Mouse (Mus musculus) heart, adult 8-10 months (tissue): ENCODE data around the gene Hs3st6. TPM values are rescaled to one million over a fixed set of nuclear protein-coding genes. Genes with fewer than 3 reads are reported as not detected.

Source experiments
- DNase-seq: peaks from one replicate; pipeline ENCODE4 v3.0.0; 2022; ENCODE audit warnings: low spot score
- total RNA-seq, 4 experiments: library from RNA; stranded (reverse); gene quantifications; 2 replicates each; pipeline ENCODE4 v1.2.4; 2022

The Hs3st6 gene
- total RNA-seq, 4 experiments from 2014 or later, result not detected

- DNase-seq, result no peak
Observed at GRCm38 (mm10) chr17:24728184-24728583, 24.6 kb upstream of the Hs3st6 start.

- DNase-seq, result no peak
Observed at GRCm38 (mm10) chr17:24729067-24729466, 23.7 kb upstream of the Hs3st6 start.

GRCm38 (mm10) chr17:24730787-24731186, 22.0 kb upstream of the Hs3st6 start:
- no peak for DNase-seq

- DNase-seq, result peak; percentile 63
Observed at GRCm38 (mm10) chr17:24732233-24732935, 20.4 kb upstream of the Hs3st6 start.

DNA sequence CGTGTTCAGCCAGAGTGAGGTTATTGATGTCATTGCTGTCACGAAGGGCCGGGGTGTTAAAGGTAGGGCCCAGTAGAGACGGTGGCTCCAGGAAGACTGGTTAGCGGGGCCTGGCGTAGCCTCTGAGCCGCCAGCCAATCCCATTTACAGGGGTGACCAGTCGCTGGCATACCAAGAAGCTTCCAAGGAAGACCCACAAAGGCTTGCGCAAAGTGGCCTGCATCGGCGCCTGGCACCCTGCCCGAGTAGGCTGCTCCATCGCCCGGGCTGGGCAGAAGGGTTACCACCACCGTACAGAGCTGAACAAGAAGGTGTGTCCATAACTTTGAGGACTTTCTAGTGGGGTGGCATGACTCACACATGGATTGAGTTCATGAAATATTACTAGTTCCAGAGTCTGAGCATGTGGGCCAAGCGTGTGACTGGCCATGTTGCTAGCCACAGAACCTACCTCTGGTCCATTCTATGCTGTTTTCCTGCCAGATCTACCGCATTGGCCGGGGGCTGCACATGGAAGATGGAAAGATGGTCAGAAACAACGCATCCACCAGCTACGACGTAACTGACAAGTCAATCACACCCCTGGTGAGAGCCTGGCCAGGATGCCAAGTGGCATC, 19.2 kb upstream of the Hs3st6 start:
- no peak for DNase-seq

DNA sequence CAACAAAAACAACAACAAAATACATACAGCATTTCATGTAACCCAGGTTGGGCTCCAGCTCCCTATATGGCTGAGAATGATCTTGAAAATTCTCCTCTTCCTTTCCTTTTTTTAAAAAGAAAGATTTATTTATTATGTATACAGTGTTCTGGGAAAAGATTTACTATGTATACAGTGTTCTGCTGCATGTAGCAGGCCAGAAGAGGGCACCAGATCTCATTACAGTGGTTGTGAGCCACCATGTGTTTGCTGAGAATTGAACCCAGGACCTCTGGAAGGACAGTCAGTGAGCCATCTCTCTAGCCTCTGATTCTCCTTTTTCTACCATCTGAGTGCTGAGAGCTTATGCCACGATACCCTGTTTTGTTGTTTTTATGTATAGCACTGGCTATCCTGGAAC, 18.3 kb upstream of the Hs3st6 start:
- no peak for DNase-seq

DNA sequence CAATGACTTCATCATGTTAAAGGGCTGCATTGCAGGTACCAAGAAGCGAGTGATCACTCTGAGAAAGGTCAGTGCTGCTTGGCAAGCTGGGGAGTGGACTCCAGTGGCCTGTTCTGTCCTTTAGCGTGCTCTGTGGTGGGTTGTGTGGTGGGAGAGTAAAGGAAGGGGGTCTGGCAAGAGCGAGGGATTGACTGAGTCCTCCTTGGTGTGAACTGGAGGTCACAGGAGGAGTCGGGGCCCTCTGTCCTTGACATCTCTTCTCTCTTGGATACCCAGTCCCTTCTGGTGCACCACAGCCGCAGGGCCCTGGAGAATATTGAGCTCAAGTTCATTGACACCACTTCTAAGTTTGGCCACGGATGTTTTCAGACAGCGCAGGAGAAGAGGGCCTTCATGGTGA, 17.3 kb upstream of the Hs3st6 start:
- no peak for DNase-seq

GRCm38 (mm10) chr17:24736330-24737051, 16.3 kb upstream of the Hs3st6 start, which contains the start of gene Msrb1:
Gene Msrb1 (plus strand): TSS chr17:24736642.
- peak; percentile 98 for DNase-seq

DNA sequence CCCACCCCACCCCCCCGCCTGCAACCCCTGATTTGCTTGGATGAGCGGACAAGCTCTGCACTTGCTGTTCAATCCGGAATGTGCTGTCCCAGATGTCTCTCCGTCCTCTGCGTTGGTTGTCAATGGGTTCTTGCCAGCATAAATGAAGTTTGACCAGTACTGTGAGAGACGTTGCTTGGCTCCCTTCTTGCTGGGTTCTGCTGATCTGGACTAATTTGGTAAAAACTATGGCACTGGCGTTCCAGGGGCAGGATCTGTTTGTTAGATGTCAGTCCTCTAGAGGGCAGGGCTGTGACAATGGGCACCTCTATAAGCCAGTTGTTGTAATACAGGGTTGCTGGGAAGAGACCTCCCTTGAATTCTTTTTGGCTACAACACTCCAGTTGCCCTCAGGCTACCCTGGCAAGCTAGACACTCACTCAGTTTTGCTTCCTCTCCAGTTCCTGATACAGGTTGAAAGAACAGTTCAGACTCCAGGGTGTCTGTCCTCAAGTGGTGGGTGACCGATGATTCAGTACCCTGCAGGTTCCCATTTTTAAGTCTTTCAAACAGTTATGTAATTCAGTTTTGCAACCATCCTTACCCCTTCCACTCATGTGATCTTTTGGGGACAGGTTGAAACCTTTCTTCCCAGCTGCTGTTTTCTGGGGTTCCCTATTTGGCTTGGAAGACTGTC, 15.5 kb upstream of the Hs3st6 start:
- no peak for DNase-seq

DNA sequence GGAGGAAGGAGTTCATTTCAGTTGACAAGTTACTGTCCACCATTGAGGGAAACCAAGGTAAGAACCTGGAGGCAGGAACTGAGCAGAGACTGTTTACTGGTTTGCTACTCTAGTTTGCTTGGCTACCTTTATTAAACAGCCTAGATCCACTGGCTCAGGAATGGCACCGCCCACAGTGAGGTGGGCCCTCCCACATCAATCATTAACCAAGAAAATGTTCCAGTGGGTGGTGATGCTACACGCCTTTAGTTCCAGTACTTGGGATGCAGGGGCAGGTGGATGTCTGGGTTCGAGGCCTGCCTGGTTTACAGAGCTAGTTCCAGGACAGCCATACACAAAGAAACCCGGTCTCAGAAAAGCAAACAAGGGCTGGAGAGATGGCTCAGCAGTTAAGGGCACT, 14.6 kb upstream of the Hs3st6 start:
- DNase-seq, result no peak

GRCm38 (mm10) chr17:24739926-24740325, 12.9 kb upstream of the Hs3st6 start:
- no peak for DNase-seq

DNA sequence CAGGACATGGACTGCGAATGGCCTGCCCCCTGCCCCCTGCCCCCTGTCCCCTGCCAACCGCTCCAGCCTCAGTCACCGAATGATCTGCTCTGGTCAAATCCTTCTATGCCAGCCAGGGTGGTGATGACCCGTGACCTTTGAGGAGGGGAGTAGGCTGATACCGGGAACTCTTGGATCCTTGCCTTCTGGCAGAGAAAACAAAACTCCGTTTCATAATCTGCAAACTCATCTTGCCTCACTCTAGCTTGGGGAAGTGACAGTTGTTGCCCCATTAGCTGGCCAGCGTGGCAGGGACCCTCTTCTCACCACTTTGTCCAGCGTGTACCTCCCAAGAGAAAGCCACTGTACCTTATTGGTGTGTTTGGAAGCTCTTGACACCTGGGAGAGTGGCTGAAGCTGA, 10.5 kb upstream of the Hs3st6 start:
- DNase-seq, result no peak

DNA sequence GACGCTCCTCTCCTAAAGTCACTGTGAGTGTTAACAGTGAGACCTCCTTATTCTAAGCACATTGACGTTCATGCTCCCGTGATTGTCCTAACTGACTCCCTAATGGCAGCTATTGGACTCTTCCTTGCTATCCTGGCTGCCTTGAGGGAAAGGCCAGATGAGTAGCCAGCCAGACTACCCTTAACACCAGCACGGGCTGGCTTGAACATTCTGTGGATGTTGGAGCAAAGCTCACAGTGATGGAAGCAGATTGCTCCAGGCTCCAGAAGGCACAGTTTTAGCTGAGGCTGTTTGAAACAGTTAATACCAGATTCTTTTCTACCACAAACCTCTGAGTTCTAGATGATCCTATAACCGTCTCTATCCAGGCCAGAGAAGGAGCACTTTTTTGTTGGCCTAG, 8.9 kb upstream of the Hs3st6 start:
- no peak for DNase-seq

DNA sequence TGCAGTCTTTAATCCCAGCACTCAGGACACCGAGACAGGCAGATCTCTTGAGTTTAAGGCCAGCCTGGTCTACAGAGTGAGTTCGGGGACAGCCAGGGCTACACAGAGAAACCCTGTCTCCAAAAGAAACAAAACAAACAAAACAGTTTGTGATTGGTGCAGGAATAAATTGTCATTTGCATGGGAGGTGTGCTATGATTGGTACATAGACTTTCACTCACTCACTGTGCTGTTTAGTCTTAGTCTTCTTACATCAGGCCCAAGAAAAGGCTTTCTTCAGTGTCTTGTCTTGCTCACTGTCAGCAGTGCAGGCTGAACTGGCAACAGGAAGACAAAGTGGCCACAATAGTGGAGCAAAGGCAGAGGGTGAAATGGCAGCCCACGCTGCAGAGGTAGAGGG, 8.4 kb upstream of the Hs3st6 start:
- DNase-seq, result no peak

- DNase-seq, result peak; percentile 82
Observed at GRCm38 (mm10) chr17:24745526-24746497, 7.0 kb upstream of the Hs3st6 start.

- DNase-seq, result no peak
Observed at GRCm38 (mm10) chr17:24746986-24747385, 5.8 kb upstream of the Hs3st6 start.

GRCm38 (mm10) chr17:24751528-24751927, 1.3 kb upstream of the Hs3st6 start:
- DNase-seq, result no peak

GRCm38 (mm10) chr17:24757394-24757793, 4.6 kb downstream of the Hs3st6 start:
- DNase-seq, result no peak

DNA sequence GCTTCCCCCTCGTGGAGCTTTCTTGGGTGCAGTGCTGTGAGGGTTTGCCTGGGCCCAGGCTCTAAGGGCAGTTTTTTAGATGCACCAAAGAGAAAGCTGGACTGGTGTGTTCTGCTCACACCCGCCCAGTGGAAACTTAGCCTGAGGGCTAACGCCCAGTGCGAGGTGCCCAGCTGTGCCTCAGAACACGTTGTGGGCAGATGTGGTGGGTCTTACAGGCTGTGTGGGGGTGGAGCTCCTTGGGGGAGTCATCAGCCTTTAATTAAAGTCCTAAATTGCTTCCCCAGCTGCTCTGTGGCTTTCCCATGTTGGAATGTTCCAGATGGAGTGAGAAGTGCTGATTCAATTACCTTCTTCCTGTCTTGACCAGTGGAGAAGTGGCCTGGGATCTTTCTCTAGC, 8.3 kb downstream of the Hs3st6 start:
- no peak for DNase-seq

DNA sequence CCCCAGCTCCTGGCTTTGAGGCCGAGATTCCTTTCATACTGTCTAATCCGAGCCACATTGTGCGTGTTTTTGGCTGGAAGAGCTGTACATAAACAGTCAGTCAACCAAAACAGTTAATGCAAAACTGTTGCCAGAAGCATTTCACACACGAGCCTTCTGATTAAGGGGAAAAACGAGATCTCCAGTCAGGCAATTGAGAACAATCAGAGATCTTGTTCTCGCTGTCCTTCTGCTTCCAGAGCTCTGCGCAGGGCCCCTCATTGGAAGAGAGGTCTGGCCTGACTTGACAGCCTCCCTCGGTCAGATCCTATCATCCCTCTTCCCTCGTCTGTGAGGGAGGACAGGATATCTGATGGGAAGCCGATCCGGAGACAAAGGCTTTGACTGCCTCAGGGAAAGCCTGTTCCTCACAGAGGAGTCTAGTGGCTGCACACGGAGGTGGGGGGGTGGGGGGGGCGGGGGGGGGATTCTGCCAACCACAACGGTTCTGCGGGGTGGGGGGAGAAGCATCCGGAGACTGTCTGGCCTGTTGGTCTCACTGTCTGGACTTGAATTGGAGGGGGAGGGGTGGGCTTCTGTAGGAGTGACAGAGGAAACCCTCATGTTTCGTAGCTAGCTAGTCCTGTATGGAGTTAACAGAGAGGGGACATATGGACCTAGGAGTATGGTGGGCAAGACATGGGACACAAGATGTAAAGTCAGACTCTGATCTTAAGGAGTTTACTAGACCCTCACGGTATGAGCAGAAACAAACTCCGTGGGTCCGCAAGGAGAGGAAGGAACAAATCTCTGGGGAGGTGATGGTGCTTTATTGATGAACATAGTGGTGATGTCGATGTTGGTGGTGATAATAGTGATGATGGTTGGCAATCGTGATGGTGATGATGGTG, 12.5 kb downstream of the Hs3st6 start:
- DNase-seq, result no peak
